Mouse (Mus musculus): ENCODE data around the gene Olfr1414.
"Not testable (repeated sequence)": the region's sequence is repeated elsewhere in the genome, so short reads cannot be mapped to it uniquely, and the experiment has no call there.

Gene Olfr1414

DNA sequence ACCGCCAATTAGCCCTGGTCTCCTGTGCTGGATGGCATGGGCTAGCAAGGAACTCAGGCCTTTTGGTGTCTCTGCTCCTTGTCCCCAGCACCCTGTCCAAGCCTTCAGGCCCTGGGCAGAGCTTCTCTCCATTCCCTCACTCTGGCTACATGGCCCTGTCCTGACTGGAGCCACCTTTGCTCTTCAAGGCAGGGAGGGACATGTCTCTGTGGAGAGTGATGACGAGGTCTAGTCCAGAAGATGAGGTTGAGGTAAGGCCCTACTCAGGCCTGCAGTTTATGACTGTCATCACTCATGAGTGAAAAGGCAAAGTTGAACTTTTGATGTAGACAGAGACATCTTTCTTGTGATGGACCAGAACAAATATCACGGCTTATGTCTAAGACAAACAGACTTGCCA, at the start of gene Olfr1414:
Gene Olfr1414, minus strand, starts transcription at position 101 of the 400 bp plus-strand sequence.
- DNase-seq (ENCODE audit: low read depth, low spot score): no peak

DNA sequence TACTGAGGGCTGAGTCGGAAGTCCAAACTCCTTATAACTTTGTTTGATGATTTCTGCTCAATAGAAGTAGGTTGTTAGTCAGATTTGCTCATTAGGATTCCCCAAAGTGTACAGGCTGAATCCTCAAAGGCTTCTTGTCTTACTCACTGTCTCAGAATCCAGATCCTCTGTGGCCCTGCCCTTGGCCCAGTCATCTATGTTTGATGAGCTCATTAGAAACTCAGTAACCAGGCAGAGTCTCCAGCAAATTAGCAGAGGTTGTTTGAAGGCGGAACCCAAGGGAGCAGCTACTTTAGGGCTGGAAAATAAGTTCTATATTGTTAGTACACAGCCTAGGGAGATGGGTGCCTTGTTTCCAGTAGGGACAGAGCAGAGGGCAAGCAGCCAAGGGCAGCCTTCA, 27.5 kb upstream of the Olfr1414 start:
- DNase-seq (ENCODE audit: low read depth, low spot score): no peak

DNA sequence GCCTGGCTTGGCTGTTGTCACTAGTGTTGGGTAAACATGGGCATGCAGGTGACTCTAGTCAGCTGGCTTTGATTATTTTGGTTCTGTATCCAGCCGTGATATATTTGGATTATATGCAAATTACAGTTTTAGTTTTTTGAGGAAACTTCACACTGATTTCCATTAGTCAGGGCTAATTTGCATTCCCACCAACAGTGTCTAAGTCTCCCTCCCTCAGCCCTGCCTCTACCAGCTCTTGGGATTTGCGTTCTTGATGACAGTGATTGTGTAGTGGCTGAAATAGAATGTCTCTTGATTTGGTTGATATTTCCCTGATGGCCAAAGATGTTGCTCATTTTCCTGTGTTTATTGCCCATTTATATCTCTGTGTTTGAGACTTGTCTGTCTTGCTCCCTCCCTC, 20.6 kb upstream of the Olfr1414 start:
- DNase-seq (ENCODE audit: low read depth, low spot score): no peak

DNA sequence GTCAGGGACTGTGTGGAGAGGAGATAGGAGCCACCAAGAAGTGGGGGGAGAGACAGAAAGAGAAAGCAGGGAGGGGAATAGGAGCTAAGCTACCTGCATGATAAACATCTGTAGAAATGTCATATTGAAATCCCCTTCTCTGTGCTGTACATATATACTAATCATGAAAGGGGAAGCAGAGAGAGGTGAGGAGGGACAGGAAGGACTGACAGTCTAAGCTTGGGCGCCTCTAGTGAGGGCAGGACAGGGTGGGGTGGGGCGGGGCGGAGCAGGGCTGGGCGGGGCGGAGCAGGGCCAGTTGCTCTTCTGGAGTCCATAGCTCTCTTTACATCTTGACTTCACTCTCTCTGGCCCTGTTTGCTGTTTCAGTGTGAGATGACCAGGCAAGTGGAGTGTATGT, 18.5 kb upstream of the Olfr1414 start:
- no peak for DNase-seq (ENCODE audit: low read depth, low spot score)

DNA sequence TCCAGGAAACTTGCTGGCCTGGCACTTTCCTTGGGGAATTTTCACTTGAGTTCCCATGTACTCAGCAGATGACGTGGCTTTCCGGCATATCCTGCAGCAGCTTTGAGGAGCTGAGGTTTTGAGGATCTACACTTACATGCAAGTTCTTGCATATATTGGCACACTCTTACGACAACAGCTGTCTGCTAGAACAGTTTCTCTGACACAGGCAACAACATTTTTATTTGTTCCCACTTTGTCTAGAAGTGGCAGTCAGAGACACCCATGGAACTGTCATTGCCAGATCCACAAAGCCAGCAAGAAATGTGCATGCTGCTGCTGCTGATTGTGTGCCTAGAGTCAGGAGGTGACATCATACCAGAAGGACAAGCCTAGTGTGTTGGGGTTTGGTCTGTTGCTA, 5.3 kb upstream of the Olfr1414 start:
- DNase-seq (ENCODE audit: low read depth, low spot score): no peak

DNA sequence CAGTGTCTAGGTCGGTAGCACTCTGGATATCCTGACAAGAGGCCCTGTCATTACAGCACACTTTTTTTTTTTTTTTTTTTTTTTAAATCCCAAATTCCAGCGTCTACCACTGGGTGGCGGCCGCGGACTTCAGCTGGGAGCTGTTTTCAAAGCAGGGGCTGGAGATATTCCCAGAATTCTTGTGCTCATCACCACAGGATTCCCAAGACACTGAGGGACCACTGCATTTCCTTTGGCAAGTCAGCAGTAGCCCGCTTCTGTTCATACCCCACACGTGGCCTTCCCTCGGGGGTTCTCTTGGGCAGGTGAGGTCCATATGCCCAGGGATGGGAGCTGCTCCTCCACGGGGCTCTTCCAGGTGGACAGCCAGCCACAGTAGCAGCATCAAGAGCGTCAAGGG, 2.9 kb upstream of the Olfr1414 start:
- DNase-seq (ENCODE audit: low read depth, low spot score): peak; percentile 74

DNA sequence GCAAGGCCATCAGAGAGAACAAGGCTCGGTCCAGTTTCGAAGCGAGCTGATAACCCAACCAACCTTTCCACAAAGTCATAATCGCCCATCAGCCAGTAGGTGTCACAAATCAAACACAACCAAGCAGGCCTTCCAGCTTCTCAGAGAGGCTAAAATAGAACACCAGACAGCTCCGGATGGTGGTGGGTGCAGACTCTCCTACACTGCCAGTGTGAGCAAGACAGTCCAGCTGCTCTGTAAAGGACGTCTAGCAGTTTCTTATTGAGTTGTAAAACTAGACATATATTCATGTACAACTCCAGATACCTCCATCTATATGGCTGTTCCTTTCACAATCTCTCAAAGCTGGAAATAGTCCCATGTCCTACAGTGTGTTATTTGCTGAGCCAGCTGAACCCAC, 585 bp upstream of the Olfr1414 start:
- DNase-seq (ENCODE audit: low read depth, low spot score): no peak

DNA sequence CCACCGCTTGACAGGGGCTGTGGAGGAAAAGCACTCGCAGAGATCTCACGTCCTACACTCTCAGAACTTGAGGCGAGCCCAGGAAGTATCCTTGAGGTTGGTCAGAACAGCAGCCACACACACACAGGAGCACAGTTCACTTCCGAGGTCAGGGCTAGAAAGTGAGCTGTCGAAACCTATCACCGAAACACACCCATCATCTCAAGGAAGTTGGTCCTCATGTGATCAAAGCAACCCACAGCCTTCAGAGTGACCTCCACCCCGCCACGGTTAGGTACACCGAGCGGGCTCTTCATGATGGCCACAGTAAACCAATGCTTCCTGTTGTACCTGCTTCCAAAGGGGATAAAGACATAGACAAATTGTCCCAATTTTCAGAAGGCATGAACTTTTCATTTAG, 3.1 kb downstream of the Olfr1414 start:
- DNase-seq (ENCODE audit: low read depth, low spot score): no peak

DNA sequence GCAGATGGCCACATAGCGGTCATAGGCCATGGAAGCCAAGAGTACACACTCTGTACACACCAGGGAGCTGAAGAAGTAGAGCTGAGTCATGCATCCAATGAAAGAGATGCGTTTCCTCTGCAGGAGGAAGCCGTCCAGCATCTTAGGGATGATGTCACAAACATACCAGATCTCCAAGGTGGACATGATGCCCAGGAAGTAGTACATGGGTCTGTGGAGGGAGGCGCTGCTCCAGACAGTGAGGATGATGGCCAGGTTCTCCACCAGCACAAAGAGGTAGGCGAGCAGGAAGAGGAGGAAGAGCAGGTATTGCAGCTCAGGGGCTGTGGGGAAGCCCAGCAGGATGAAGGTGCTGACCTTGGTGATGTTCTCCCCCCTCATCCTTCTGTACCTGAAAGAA, 6.8 kb downstream of the Olfr1414 start:
- DNase-seq (ENCODE audit: low read depth, low spot score): not testable (repeated sequence)

DNA sequence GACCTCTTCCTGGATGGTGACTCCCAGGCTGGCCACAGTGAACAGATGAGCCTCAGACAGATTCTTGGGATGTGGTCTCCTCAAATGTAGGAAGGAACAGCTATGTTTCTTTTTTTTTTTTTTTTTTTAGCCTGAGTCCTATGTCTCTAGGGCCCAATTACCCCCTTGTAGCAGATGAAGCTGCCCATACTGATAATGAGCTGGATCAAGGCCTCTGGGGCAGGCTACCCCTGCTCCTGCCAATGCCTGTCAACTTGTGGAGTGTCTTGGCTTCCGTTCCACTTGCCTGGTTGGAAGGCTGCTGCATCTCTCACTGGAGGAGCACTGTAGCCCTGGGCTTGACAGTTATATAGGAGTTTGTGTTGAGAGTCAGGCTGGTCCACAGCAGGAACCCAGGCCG, 22.5 kb downstream of the Olfr1414 start, which contains the start of gene Olfr1415:
Gene Olfr1415, minus strand, starts transcription at position 101 of the 400 bp plus-strand sequence.
- no peak for DNase-seq (ENCODE audit: low read depth, low spot score)

DNA sequence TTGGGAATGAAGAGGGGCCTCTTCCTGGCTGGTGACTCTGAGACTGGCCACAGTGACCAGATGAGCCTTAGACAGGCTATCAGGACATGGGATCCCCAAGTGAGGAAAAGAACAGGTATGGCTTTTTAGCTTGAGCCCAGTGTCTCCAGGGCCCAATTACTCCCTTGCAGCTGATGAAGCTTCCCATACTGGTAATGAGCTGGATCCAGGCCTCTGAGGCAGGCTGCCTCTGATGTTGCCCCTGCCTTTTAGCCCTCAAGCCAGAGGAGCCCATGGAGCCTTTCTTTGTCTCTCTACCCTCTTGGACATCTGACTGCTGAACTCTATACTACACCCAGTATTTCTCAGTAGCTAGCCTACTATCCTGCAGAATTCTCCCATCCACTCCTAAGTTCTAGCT, 33.4 kb downstream of the Olfr1414 start, which contains the start of gene Olfr1416:
Gene Olfr1416, minus strand, starts transcription at position 101 of the 400 bp plus-strand sequence.
- no peak for DNase-seq (ENCODE audit: low read depth, low spot score)

DNA sequence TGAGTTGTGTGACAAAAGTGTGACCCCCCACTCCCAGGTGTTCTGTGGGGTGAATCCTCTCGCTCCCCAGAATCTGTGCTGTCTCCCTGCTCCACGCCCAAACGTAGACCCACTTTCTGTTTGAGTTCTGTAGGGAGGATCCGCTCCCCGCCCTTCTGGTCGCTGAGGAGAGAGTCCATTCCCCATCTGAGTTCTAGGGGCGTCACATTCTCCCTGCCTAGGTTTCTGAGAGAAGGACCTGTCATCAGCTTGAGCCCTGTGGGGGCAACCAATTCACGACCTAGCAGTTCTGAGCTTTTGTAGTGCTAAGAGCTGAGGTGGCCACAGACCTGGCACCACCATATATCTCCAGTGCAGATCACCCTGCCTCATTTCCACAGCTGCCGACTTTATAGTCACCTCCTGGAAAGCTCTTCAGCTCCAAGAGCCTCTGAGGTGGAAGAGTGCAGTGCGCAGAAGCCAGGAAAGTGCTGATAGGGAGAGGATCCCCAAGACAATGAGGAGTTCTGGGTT, 44.3 kb downstream of the Olfr1414 start:
- peak; percentile 25 for DNase-seq (ENCODE audit: low read depth, low spot score)

DNA sequence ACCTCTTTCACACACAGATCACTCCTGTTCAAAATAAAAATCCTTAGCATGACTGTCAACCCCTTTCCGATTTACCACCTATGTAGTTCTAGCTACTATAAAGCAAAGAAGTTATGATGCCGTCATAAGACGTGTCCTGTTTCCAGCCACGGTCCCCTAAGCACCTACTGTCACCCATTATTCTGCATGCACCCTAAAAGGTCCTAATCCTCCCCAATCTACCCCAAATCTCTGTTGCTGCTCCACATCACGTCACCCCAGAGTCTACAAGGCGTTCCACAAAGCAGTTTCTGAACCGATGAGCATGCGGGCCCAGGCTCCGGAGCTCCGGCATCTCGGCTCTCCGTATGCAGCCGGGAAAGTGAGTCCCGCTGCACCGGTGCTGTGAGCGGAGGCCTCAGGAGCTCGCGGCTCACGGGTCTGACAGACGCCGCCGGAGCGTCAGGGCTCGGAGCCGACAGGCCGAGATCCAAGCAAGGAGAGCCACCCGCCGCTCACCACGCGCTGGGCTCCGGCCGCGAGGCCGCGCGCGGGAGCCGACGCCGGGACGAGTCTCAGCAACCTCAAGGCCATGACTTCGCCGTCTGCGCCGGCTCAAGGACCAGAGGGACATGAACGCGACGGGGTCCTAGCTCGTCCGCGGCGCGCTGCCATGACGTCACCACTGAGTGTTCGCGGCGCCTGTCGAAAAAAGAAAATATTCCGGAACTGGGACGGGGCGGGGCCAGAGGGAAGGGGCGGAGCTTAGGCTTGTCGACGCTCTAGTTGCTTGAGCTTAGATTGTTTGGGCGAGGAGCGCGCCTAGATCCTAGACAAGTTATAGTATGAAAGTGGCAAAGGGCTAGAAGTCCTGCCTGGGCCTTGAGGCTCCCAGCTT, 45.1 kb downstream of the Olfr1414 start, which contains the start of gene Ndufa10:
Gene Ndufa10, minus strand, starts transcription at position 696 of the 877 bp plus-strand sequence.
- DNase-seq (ENCODE audit: low read depth, low spot score): peak; percentile 96

DNA sequence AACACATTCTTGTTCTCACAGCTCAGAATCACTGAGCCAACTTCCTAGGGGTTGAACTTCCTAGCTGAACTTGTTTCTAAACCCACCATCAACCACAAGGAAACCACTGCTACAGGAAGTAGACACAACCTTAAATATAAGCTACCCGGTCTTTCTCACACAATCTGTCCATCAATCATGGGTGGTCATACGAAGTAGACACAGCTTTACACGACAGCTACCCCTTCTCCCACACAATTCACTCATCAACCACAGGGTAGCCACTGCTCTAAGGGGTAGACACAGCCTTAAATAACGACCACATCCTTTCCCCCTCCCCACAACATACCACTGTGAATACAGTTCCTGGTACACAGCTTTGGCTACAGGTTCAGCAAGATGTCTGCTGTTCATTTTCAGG, 49.6 kb downstream of the Olfr1414 start:
- DNase-seq (ENCODE audit: low read depth, low spot score): no peak

DNA sequence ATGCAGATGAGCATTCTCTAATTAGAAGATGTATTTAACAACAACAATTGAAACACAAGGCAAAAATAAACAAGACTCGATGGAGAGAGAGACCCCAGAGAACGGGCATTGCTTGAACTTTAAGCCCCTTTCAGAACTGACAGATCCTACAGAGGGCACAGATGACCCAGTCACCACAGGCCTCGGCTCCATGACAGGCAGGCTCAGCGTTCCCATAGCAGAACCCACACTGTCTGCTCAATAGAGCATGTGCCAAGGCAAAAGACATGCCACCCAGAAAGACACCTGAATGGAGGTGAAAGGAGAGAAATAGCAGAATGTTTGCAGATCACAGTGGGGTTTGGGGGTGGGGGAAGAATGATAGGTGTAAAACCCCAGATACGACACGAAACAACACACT, 60.0 kb downstream of the Olfr1414 start:
- DNase-seq (ENCODE audit: low read depth, low spot score): no peak

DNA sequence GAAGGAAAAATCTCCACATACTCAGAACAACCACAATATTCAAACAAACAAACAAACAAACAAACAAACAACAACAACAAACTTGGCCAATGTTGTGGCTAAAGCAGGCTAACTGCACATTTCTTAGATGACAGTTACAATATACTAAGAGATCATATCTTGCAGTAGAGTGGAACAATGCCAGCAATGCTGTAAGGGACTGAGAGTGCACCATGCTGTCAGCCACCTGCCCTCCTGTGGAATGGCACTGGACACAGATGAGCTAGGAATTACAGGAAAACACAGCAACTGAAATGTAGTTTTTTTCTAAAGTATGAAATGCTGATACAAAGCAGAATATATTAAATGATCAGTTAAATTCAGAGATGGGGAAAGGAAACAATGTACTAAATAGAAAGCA, 60.7 kb downstream of the Olfr1414 start:
- no peak for DNase-seq (ENCODE audit: low read depth, low spot score)
